Comparison of ENCODE assay signal across 8 mouse cellular contexts in the genomic region with DNA sequence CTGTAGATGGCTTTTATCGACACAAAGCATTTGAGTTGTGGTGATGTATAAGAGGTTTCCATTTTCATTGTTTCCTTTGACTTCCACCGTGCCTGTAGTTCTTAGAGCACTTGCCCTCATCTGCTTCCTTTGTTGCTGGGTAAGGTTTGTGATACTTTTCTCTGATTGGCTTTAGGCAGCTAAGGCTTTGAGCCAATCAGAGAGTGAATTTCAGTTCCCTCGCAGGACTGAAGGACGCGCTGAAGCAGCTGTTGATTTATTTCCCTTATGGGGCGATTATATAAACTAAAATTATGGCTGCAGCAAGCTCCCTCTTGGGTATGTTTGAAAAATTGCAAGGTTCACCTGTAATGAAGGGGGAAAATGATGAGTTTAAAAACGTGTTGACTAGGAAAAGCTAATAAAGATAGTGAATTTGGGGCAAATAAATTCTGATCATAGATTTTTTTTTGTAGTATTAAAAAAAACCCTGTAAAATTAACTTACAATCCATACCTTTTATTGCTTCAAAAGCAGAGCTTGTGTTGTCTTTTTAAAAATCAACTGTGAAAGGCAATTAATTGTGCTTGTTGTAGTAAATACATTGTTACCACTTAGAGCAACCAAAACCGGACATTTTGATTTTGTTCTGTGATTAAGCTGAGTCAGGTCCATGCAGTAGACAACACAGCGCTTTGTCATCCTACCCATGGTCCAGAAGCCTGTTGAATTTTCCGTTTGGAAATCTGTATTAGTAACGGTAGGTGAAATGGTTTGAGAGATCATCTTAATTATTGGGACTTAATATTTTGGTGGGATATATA. TPM values are rescaled to one million over a fixed set of nuclear protein-coding genes. Genes with fewer than 3 reads are reported as not detected.
DNase-seq lines count a peak whose midpoint lies in the region; ATAC-seq and TF ChIP-seq lines count a peak whose summit lies in the region.

No protein-coding gene starts in this region.

- peak; percentile 79 for ATAC-seq in Patski
- ATAC-seq in embryonic facial prominence, embryonic 12.5 days (ENCODE audit: insufficient number of reproducible peaks, insufficient read depth, low FRiP score, low TSS enrichment) = peak; percentile 78
- peak; percentile 68; the same call in 1 of the 2 replicates for ATAC-seq in heart, postnatal 0 days (ENCODE audit: insufficient read depth, low read depth)
- ATAC-seq in limb, embryonic 11.5 days (ENCODE audit: insufficient number of reproducible peaks, low FRiP score, low TSS enrichment, low read depth) = peak; percentile 88
- peak; percentile 83 for ATAC-seq in midbrain, embryonic 12.5 days (ENCODE audit: low FRiP score, low read depth)

- H3K36me3 ChIP-seq in embryonic facial prominence, embryonic 12.5 days = no peaks in the 10 kb centered on the region
- H3K36me3 ChIP-seq in heart, postnatal 0 days (replicated peaks; ENCODE audit: control insufficient read depth, insufficient read depth, low read length) = no peaks in the 10 kb centered on the region
- H3K36me3 ChIP-seq in limb, embryonic 11.5 days (ENCODE audit: control insufficient read depth, insufficient read depth, low read length) = no peaks in the 10 kb centered on the region
- H3K36me3 ChIP-seq in midbrain, embryonic 12.5 days = no peaks in the 10 kb centered on the region

- H3K4me1 ChIP-seq in embryonic facial prominence, embryonic 12.5 days = peaks cover 6% of the 10 kb centered on the region; the same call in 1 of the 2 replicates
- peaks cover 24% of the 10 kb centered on the region for H3K4me1 ChIP-seq in heart, postnatal 0 days (ENCODE audit: control insufficient read depth, insufficient read depth)
- H3K4me1 ChIP-seq in limb, embryonic 11.5 days (ENCODE audit: control insufficient read depth, insufficient read depth, low read length) = no peaks in the 10 kb centered on the region
- peaks cover 16% of the 10 kb centered on the region for H3K4me1 ChIP-seq in midbrain, embryonic 12.5 days

- H3K4me3 ChIP-seq in embryonic facial prominence, embryonic 12.5 days = no peak overlapping the region
- H3K4me3 ChIP-seq in heart, postnatal 0 days (ENCODE audit: low read depth, low read length) = no peak overlapping the region
- no peak overlapping the region for H3K4me3 ChIP-seq in limb, embryonic 11.5 days (ENCODE audit: low read depth, low read length)
- H3K4me3 ChIP-seq in midbrain, embryonic 12.5 days = no peak overlapping the region

- CTCF ChIA-PET in Patski (lab: Charles Lee) = interaction anchor here (0.9 to 2.8 kb wide), 8 partner anchors 9 to 132 kb away, joined by 3 to 58 read pairs (median 4); no protein-coding TSS in a partner anchor

- no peak overlapping the region for H3K9ac ChIP-seq in embryonic facial prominence, embryonic 12.5 days
- no peak overlapping the region for H3K9ac ChIP-seq in heart, postnatal 0 days (replicated peaks; ENCODE audit: low read depth, low read length)
- H3K9ac ChIP-seq in limb, embryonic 11.5 days (ENCODE audit: low read length) = no peak overlapping the region
- no peak overlapping the region for H3K9ac ChIP-seq in midbrain, embryonic 12.5 days (replicated peaks)

- WGBS in embryonic facial prominence, embryonic 12.5 days = 33% methylated on average over 11 of the region's 11 CpGs
- 32% methylated on average over 11 of the region's 11 CpGs for WGBS in heart, postnatal 0 days
- 38% methylated on average over 11 of the region's 11 CpGs for WGBS in limb, embryonic 11.5 days
- 34% methylated on average over 11 of the region's 11 CpGs for WGBS in midbrain, embryonic 12.5 days

- no peaks in the 10 kb centered on the region for H3K27me3 ChIP-seq in Patski
- no peaks in the 10 kb centered on the region for H3K27me3 ChIP-seq in embryonic facial prominence, embryonic 12.5 days
- no peaks in the 10 kb centered on the region for H3K27me3 ChIP-seq in heart, postnatal 0 days (ENCODE audit: control insufficient read depth, insufficient read depth, low read length)
- no peaks in the 10 kb centered on the region for H3K27me3 ChIP-seq in limb, embryonic 11.5 days (ENCODE audit: control insufficient read depth, insufficient read depth, low read length)
- no peaks in the 10 kb centered on the region for H3K27me3 ChIP-seq in midbrain, embryonic 12.5 days

- POLR2A ChIA-PET in Patski (lab: Charles Lee) = no interaction called here

- peak overlapping the region; percentile 76 for H3K27ac ChIP-seq in embryonic facial prominence, embryonic 12.5 days
- H3K27ac ChIP-seq in heart, postnatal 0 days (ENCODE audit: low read depth) = peak overlapping the region; percentile 78
- no peak overlapping the region for H3K27ac ChIP-seq in limb, embryonic 11.5 days (replicated peaks; ENCODE audit: low read depth, low read length)
- peak overlapping the region; percentile 77 for H3K27ac ChIP-seq in midbrain, embryonic 12.5 days (replicated peaks)

- H3K4me2 ChIP-seq in embryonic facial prominence, embryonic 12.5 days (replicated peaks) = no peak overlapping the region; the same call in 1 of the 2 replicates
- peak overlapping the region; percentile 30 for H3K4me2 ChIP-seq in heart, postnatal 0 days (ENCODE audit: low read depth, low read length)
- H3K4me2 ChIP-seq in limb, embryonic 11.5 days (ENCODE audit: low read depth, severe bottlenecking) = no peak overlapping the region
- H3K4me2 ChIP-seq in midbrain, embryonic 12.5 days (replicated peaks) = 0 out of 2 replicates have a peak overlapping the region, but pooled peaks have one; percentile 9

- no peaks in the 10 kb centered on the region for H3K9me3 ChIP-seq in embryonic facial prominence, embryonic 12.5 days
- H3K9me3 ChIP-seq in heart, postnatal 0 days (replicated peaks; ENCODE audit: control insufficient read depth, low read length) = no peaks in the 10 kb centered on the region
- no peaks in the 10 kb centered on the region for H3K9me3 ChIP-seq in limb, embryonic 11.5 days (ENCODE audit: control insufficient read depth, low read length)
- no peaks in the 10 kb centered on the region for H3K9me3 ChIP-seq in midbrain, embryonic 12.5 days

- DNase-seq in kidney, adult 11 months = peak; percentile 30
- DNase-seq in kidney, adult 18-20 months = no peak
- no peak for DNase-seq in Patski (ENCODE audit: low read depth, low spot score)
- DNase-seq in heart, postnatal 0 days (ENCODE audit: low spot score) = peak; percentile 91
- DNase-seq in limb, embryonic 11.5 days (ENCODE audit: low spot score) = peak; percentile 58
- DNase-seq in thymus, postnatal 10 days (ENCODE audit: low spot score in 2 of 2) = peak; percentile 68 to 70

- in situ Hi-C loops in Patski (cut with MboI; ENCODE audit: low pct_unique_long_range_greater_than_20kb) = loop anchor here (5.0 kb wide), 1 partner anchor 37 kb away; no protein-coding TSS in a partner anchor

- TF ChIP-seq EP300 in heart, postnatal 0 days (IDR thresholded peaks at IDR 0.05; ENCODE audit: low read depth) = no peak

- peak; percentile 18 for TF ChIP-seq CTCF in Patski (IDR thresholded peaks at IDR 0.05)
- TF ChIP-seq CTCF in heart, postnatal 0 days (IDR thresholded peaks at IDR 0.05; ENCODE audit: low read depth) = no peak

RNA-seq across cellular contexts. Expression of gene Atf7ip, which starts 48.0 kb away (rescaled TPM):
- 19.9 TPM for polyA plus RNA-seq in Patski (2021)
- polyA plus RNA-seq in embryonic facial prominence, embryonic 12.5 days (2016; fragmentation: Nextera tagmentation; extraction: Ambion mirVana) = 54.8 and 55.1 TPM in 2 replicates
- total RNA-seq in heart, postnatal 0 days (2014; rRNA removed; ENCODE audit: low replicate concordance) = 43.3 and 54.5 TPM in 2 replicates
- 16.5 and 19.2 TPM in 2 replicates for polyA plus RNA-seq in heart, postnatal 0 days (2015; fragmentation: Nextera tagmentation; extraction: Ambion mirVana)
- 49.8 and 60.1 TPM in 2 replicates for polyA plus RNA-seq in limb, embryonic 11.5 days (2014; fragmentation: Nextera tagmentation; extraction: Ambion mirVana)
- 61.4 TPM in 2 replicates for polyA plus RNA-seq in midbrain, embryonic 12.5 days (2016; fragmentation: Nextera tagmentation; extraction: Ambion mirVana)

Comparison
In these comparisons a context has a peak if more than half of its experiments do, and no peak if none do; other contexts are left out.
1. DNase-seq: peak in kidney, adult 11 months (single experiment), heart, postnatal 0 days (single experiment), limb, embryonic 11.5 days (single experiment) and thymus, postnatal 10 days (2 of 2); none in kidney, adult 18-20 months (single experiment) and Patski (single experiment).
2. H3K4me2 ChIP-seq: peak in heart, postnatal 0 days (single experiment) and midbrain, embryonic 12.5 days (single experiment); none in embryonic facial prominence, embryonic 12.5 days (single experiment) and limb, embryonic 11.5 days (single experiment).
3. Peak in every context shown above with its lines, with median percentiles within 50 percentile points of each other: ATAC-seq.